Mouse (Mus musculus) olfactory bulb, adult 2 months (tissue): Measurements from ENCODE around the gene Fastkd1.

Experiments used
- CTCF ChIP-seq: fragments of 200-500 bp; IDR thresholded peaks from 2 replicates; pipeline ENCODE4 v1.5.1; 2012; ENCODE audit warnings: low read depth, mild to moderate bottlenecking, low read length, moderate library complexity; ENCODE audit not compliant: insufficient read depth
- POLR2A ChIP-seq: fragments of 200-500 bp; IDR thresholded peaks from 2 replicates; pipeline ENCODE4 v1.6.1; 2012; ENCODE audit warnings: mild to moderate bottlenecking, low read depth, low read length, moderate library complexity; ENCODE audit not compliant: insufficient read depth

DNA sequence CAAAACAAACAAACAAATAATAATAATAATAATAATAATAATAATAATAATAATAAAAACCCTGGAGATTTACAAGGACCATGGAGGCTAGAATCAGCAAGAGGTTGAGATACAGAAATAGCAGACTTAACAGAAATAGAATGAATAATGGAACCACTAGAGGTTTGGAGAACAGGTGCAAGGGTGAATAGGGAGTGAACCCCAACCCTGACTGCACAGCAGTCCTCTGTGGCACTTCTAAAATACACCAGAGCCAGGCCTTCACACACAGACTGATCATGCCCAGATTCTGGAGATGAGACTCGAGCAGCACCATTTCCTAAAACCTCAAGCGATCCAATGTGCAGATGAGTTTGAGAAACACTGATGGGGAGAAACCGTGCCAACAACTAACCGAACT is 31.4 kb downstream of the Fastkd1 start:
- TF ChIP-seq POLR2A (no peak), CTCF (no peak)
